Mouse (Mus musculus) cerebellum, adult 2 months (tissue): ENCODE data around the gene Cracr2a.

Experiments used
- CTCF ChIP-seq: fragments of 200-500 bp; IDR thresholded peaks from 2 replicates; pipeline ENCODE4 v1.5.1; 2011; ENCODE audit warnings: low read depth, mild to moderate bottlenecking, control low read depth, low read length, moderate library complexity, borderline replicate concordance; ENCODE audit not compliant: insufficient read depth
- POLR2A ChIP-seq: fragments of 200-500 bp; IDR thresholded peaks from 2 replicates; pipeline ENCODE4 v1.6.1; 2011; ENCODE audit warnings: low read length, control low read depth, borderline replicate concordance; ENCODE audit not compliant: insufficient read depth

DNA sequence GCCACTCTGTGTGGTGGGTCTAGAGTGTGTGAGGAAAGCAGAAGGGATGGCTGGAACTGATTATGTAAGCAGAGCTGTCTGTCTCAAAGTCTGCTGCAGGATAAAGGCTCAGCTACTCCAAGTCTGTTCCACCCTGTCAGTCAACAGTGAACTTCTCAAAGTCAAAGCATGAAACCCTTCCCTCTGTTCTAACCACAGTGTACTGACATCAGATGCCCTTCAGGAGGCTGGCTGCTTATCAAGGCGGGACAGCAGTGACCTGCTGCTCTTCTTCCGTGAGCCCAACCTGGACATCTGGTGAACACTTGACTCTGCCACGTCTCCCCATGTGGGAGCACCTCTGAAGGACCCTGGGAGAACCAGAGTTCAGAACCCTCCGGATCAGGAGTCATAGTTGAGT is 16.6 kb downstream of the Cracr2a start:
- TF ChIP-seq POLR2A (no peak), CTCF (no peak)
